Mouse (Mus musculus) small intestine, adult 2 months (tissue): ENCODE measurements around the gene Slc24a4.

Experiments used
- CTCF ChIP-seq: fragments of 200-500 bp; IDR thresholded peaks from 2 replicates; pipeline ENCODE4 v1.5.1; 2012; ENCODE audit warnings: low read depth, mild to moderate bottlenecking, control low read depth, inconsistent platforms, low read length, moderate library complexity, mixed read lengths; ENCODE audit not compliant: insufficient replicate concordance, insufficient read length; ENCODE audit errors: extremely low read depth
- POLR2A ChIP-seq: fragments of 200-500 bp; IDR thresholded peaks from 2 replicates; pipeline ENCODE4 v1.6.1; 2012; ENCODE audit warnings: low read depth, mild to moderate bottlenecking, control low read depth, inconsistent platforms, low read length, moderate library complexity

- TF ChIP-seq CTCF (no peak), POLR2A (no peak)
These were observed 158.3 kb downstream of the Slc24a4 start for GRCm38 (mm10) chr12:102286681-102287414.
